Mouse (Mus musculus) megakaryocyte-erythroid progenitor cell, adult 5-6 weeks (primary cell): ENCODE results near the gene Slc31a1. TPM values are rescaled to one million over a fixed set of nuclear protein-coding genes. Genes with fewer than 3 reads are reported as not detected.
A peak's percentile ranks its signal among the peaks of the same experiment; 100 is the strongest.

Experiments used
- ATAC-seq: replicated peaks from 2 replicates; pipeline ENCODE4 v1.8.0; 2016; ENCODE audit warnings: mild to moderate bottlenecking, inconsistent platforms; ENCODE audit not compliant: severe bottlenecking, poor library complexity, low FRiP score, low TSS enrichment
- total RNA-seq, 2 experiments: library from RNA; stranded (forward) in 1 of 2; stranded (reverse) in 1 of 2; fragments of 200-1000, 215-1000 nt in 1 of 2; fragments of >200 nt in 1 of 2; fragmentation: Nextera tagmentation in 1 of 2; gene quantifications; 2 replicates each; pipeline ENCODE4 v1.2.3; 2014 to 2017

Slc31a1 gene
- total RNA-seq, 2 experiments from 2014 or later = 19.4 to 21.2 TPM

DNA sequence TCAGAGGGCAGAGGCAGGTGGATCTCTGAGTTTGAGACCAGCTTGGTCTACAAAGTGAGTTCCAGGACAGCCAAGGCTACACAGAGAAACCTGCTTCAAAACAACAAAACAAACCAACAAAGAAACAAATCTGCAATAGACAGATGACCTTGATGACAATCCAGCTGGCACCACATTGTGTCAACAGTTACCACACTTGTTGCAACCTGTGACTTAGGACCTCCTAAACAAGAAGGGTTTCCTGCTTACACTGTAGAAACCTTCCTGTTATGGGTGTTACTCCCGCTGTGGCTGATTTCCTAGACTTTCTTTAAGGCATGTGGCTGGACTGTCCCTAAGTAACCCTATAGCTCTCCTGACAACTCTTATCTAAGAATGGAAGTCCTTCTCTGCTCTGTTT, 35.3 kb downstream of the Slc31a1 start:
- no peak for ATAC-seq

DNA sequence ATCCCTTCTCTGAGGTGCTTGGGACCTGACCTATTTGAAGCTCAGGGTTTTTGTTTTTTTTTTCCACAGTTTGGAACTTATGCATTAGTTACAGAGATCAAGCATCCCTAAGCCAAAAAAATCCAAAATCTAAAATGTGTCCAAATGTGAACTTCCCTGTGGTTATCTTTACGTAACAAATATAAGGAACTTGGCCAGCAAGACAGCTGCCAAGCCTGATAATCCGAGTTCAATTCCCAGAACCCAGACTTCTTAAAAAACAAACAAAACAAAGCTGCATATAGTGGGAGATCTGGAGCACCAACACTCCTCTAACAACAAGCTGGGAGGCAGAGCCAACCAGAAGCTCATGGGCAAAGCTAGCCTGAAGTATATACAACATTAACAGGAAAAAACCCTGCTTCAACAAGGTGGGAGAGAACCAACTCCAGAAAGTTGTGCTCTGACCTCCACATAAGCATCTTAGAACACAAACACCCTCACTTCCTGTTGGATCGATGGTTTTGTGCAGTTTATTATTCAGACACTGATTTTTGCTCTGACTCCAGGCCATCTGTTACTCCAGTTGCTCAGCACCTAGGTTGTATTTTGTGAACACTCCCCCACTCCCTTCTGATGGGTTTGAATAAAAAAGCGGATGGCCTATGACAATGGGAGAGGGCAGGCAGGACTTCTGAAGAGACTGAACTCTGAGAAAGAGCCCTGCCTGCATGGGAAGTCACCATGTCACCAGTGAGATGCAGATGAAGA, 37.3 kb downstream of the Slc31a1 start:
- ATAC-seq = 0 out of 2 replicates have a peak, but pooled peaks have one; percentile 14

DNA sequence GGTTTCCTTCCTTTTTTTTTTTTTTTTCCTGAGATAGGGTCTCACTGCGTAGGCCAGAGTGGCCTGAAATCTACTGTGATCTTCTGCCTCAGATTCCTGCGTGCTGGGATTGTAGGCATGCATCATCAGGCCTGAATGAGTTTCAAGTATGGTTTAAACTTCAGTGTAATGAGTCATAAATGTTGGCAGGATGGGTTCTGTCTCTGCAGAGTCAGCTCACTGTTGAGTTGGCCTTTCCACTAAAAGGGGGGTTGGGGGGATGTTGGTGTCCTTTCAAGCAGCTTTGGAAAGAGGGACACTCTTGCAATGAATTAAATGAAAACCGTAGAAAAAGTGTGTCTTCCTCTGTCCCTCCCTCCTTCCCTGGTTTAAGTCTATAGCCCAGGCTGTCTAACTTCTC, 38.4 kb downstream of the Slc31a1 start:
- ATAC-seq = no peak

DNA sequence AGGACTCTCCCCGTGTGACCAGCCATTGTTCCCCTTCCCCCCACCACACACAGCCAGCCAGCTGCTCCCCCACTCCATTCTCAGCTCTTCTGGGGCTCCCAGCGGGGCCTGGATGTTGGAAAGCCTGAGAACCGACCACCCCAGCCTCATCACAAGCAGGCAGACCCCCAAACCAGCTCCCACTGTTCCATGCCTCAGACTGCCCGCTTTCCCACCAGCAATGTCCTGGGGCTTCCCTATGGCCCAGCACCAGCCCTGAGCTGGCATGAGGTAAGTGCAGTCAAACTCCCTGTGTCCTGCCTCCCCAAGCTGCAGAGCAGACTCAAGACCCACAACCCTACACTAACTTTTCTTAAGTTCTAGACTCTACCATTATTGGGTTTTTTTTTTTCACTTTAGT, 45.6 kb downstream of the Slc31a1 start:
- no peak for ATAC-seq

DNA sequence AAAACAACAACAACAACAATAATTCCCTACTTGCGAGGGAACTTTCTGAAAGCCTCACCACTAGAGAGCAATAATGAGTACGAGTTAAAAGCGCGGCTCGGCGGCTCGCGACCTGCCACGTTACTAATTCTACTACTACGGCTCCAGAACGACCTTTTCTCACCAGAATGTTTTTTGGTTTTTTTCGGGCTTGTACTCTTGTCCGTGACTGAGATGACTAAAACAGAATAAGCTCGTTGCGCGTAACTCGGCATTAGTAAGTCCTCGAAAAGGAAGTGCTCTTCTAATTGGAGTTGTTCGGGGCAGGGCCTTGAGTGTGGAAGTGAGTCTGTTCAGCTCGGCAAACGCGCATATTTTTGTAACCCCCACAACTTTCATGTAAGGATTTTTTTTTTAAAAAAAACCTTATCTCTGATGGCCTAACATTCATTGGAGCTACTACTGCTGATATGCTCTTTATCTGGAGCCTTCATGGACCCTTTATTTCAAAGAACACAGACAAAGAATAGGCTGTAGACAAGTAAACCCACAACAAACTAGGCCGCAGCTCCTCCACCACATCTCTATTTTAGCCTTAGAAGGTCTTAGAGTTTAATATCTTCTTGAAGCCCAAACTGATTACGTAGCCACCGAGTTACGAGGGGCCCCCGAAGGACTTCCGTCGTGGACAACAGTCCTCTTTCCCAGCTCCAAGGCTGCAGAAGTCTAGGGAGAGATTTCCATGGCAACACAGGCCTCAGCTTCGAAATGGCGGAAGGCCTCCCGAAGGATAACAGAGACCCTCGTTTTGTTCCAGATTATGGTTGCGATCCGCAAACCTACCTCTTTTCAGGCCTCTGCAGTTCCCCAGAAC, 47.4 kb downstream of the Slc31a1 start:
- peak; percentile 54 for ATAC-seq

DNA sequence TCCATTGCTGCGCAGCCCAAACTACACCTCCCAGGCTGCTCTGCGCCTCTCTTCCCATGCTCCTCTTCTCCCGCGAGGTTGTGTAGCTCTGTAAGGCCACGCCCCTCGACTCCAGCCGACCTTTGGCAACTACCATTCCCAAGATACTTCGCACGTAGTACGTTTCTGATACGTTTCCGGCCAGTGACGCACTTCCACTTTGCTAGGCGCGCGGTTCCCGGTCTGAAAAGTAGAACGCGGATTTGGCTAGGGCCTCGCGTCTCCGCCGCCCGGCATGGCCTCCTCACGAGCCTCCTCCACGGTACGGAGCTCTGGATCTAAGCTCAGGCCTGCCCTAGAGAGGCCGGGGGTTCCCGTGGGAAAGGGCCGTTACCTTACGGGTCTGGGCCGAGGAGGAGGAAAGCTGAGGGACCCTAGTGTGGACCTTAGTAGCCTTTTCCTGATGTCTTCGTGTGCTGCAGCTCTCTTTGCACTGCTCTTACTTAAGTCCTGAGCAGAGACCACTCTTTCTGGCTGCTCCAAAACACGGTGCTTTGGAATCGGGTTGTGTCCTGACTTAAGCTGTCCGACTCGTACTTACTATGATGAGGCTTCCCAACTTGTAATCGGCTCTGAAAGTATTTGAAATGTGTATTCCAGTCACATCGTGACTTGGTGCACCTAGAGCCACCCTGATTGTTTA, 48.2 kb downstream of the Slc31a1 start, which contains the start of the genes Cdc26 and Prpf4:
Gene Cdc26 (minus strand): TSS at position 42 of the 682 bp plus-strand sequence.
Gene Prpf4 (plus strand): TSS at position 197 of the 682 bp plus-strand sequence.
- peak; percentile 96 for ATAC-seq

DNA sequence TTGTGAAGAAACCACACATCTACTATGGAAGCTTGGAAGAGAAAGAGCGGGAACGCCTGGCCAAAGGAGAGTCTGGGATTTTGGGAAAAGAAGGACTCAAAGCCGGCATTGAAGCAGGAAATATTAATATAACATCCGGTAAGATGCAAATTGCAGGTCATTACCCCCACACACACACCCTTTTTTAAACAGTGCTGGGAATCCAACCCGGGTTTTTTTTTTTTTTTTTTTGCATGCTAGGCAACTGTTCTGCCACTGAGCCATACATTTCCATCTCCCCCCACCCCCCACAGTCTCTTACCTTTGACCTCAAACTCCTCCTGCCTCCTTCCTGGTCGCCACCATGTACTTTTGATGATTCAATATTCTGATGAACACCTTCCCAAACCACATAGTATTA, 49.1 kb downstream of the Slc31a1 start:
- no peak for ATAC-seq

DNA sequence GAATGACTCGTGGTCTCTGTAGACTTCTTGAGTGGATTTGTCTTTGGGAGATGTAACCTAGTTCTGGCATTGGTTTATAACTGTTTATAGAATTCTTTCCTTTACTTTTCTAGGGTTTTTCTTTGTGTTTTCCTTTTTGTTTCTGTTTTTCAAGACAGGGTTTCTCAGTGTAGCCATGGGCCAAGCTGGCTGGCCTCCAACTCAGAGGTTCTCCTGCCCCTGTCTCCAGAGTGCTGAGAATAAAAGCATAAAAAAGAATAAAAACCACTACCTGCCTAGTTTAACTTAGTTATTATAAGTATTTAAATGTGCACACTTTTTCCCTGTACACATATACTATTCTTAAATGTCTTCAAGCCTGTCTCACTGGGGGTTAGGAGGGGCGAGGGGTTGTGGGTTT, 49.8 kb downstream of the Slc31a1 start:
- no peak for ATAC-seq

DNA sequence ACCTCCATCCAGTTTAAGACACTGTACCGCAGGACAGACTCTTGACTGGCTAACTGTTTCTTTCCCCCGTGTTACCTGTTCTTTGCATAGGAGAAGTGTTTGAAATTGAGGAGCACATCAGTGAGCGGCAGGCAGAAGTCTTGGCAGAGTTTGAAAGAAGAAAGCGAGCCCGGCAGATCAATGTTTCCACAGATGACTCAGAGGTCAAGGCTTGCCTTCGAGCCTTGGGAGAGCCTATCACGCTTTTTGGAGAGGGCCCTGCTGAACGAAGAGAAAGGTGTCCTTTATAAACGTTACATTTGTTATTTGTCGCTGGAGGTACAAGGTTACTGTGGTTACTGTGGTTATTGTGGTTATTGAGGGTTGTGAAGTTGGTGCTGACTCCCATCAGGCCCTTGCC, 51.1 kb downstream of the Slc31a1 start:
- no peak for ATAC-seq

DNA sequence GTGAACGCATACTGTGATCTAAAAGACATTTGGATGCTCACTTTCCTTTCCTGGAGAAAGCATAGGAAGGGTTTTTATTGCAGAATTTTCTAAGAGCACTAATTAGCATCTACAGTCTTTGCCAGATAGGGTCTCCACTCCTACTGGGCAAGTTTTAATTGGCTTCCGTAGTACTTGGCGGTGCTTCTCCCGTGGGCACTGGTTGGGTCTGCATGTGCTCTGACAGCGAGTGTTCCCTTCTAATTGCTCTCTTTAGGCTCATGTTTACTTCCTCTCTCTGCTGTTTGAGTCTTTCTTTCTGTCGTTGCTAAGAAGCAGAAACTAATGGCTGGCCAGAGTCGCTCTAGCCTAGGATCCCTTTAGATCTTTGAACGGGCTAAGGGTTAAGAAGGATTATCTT, 57.9 kb downstream of the Slc31a1 start:
- ATAC-seq = no peak

DNA sequence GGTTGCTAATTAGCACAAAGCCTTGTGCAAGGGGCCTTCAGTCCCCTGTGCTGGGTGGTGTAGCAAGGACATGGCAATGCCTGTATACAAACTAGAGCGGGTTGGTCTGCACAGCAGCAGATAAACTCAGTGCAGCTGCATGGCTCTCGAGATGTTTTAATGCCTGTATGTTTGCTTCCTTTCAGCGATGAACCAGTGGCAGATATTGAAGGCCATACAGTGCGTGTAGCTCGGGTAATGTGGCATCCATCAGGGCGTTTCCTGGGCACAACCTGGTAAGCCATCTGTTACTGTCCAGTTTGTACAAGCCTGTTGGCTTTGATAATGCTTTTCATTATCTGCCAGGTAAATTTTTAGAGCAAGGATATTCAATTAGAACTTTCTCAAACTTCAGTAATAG, 58.6 kb downstream of the Slc31a1 start:
- no peak for ATAC-seq

DNA sequence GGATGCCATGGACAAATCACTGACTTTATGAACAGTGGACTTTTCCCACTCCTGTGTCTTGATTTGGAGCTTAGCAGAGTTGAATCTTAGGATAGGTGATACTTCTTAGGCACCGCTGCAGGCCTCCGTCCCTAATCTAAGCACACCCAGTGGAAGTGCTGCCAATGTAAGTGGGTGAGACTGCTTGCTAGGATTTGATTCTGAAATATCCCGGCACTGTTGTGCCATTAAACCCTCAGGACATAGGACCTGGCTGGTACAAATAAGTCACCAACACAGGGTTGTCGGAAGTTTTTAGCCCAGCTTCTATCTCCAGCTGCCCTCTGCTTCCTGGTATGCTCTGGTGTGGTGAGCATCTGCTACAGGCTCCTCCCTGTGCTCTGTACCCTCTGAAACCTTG, 65.4 kb downstream of the Slc31a1 start:
- no peak for ATAC-seq

DNA sequence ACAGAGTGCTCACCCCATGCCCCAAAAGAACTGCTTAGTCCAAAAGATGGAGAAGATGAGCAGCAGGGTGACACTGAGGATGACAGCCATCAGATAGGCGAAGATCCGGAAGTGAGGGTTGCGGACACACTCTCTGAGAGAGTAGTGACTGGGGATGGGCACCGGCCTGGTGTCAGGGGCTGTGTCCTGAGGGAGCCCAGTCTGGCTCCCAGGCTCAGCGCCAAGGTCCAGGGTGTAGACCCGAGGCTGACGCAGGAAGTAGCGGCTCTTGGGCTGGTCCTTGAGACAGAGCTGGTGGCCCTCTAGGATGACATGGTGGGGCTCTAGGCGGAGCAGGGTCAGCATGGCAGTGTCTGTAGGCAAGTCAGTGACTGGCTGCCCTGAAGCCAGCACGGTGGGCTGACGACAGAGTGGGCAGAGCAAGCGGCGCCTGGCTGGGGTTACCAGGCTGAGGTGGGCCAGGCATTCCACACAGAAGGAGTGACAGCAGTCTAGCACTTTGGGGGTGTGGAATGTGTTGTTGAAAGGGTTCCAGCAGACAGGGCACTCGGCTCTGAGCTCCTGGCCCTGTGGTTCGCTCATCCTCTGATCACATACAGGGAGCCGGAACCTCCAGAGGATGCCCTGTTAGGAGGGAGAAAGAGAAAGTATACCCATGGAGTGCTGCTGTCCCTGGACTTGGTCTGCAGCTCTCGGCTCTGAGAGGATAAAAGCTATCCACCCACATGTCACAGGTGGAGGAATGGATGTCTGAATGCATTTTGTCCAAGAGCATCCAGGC, 67.6 kb downstream of the Slc31a1 start:
- no peak for ATAC-seq

DNA sequence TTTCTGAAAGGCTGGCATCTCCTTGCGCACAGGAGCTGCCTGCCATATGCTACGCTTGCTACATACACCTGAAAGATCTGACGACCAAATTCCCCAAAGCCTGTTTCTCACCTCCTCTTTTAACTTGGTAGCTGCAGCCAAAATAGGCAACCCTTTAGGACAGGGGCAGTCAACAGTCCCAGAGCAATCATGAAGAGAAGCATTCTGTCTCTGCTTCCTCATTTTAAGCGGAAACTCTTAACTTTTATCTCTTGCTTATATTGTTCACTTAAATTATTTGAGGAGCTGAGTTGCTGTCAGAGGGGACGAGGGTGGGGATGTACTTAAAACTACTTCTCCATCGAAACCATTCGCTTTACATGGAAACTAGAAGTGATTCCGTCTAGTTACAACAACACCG, 69.1 kb downstream of the Slc31a1 start:
- ATAC-seq = no peak

DNA sequence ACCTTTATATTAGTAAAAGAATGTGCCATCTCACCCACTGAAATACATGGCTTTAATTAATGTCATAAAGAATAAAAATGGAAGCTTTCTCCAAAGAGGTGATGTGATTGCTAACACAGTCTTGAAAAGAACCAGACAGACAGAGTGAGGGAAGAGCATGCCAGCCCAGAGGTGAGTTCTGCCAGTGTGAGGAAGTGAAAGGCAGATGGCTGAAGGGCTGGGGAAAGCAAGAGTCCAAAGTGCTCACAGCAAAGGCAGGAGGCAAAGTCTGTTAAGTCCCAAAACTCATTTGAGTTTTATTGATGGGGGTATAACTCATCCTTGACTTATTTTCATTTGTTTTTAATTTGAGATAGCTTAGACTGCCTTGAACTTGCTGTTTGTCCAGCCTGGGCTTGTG, 70.2 kb downstream of the Slc31a1 start:
- no peak for ATAC-seq

DNA sequence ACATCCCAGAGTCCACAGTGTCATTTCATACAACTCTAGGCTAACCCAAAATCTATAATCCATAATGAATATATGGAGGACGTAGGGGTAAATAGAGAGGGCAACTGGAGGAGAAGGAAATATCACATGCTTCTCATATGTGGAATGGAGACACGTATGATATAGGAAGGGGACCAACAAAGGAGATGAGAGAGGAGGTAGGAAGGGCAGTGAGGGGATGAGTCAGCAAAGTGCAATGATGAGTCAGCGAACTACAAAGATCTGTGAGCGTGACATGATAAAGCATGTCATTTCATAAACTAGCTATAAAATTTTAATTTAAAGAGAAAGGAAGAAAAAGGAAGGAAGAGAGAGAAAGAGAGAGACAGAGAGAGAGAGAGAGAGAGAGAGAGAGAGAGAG, 71.0 kb downstream of the Slc31a1 start:
- 0 out of 2 replicates have a peak, but pooled peaks have one; percentile 53 for ATAC-seq

DNA sequence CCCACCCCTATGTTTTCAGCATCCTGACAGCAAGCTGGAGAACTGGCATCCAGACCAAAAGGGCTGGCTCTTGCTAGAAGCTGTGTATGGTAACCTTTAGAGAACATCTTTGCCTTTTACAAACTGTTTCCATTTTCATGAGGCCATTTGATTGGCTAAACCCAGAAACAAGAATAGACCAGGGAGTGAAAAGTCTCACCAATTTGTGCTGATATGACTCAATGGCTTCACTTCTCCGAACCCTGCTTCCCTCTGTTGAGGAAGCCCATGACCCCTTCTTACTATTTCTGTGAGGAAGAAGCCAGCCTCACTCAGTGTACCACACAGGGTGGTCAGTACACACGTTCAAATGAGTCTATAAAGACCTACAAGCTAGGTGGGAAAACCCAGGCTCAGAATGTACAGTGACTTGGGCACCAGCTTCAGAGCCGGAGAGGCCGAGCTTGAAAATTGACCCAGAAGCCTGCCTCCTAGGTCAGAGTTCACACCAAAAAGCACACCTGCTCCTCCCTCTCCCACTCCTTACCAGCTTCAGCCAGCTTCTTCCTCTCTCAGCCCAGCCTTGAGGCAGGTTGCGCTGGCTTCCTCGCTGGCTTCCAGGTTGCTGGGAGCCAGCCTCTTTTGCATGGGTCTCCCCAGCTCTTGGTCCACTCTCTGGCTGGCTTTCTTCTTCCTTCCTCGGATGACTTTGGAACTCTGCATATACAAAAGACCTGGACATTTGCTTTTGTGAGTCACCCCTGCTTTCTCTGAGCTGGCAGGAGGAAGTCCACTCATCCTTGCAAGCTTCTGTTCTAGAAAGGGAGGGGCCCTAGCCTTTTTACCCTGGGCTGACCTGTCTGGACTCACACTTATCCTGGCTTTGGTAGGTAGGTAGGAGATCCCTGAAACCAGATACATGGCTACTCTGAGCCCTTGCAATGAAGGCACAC, 73.7 kb downstream of the Slc31a1 start:
- no peak for ATAC-seq

DNA sequence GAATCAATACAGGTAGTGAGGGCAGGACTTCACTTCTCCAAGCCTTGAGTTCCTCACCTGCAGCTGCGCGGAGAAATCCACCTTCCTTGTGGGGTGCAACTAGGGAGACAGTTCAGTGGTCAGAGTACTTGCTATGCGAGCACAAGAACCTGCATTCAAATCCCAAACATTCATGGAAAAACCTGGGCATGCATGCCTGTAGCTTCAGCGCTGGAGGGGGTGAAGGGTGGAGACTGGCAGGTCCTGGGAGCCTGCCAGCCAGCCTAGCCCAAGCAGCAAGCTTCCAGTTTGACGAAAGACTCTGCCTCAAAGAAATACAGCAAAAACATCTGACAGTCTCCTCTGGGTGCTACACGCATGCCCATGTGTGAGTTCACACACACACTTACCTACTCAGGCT, 74.6 kb downstream of the Slc31a1 start, which contains the start of gene Rnf183:
Gene Rnf183 (minus strand): TSS at position 172 of the 400 bp plus-strand sequence.
- ATAC-seq = no peak
